Mouse (Mus musculus) E14TG2a.4 (cell line): Measurements from ENCODE around the gene Birc6.
A peak's percentile ranks its signal among the peaks of the same experiment; 100 is the strongest.
"Not testable (repeated sequence)": the region's sequence is repeated elsewhere in the genome, so short reads cannot be mapped to it uniquely, and the experiment has no call there.

Experiments
- H3K27me3 ChIP-seq: 2 replicates; pipeline ENCODE4 v1.6.1; 2014; ENCODE audit warnings: low read length, control low read depth; ENCODE audit not compliant: insufficient read depth
- H3K36me3 ChIP-seq: 2 replicates; pipeline ENCODE4 v1.6.1; 2014; ENCODE audit warnings: low read length, control low read depth; ENCODE audit not compliant: insufficient read depth
- H3K4me1 ChIP-seq: replicated peaks from 2 replicates; pipeline ENCODE4 v1.6.1; 2014; ENCODE audit warnings: low read depth, low read length, control low read depth
- H3K4me3 ChIP-seq: replicated peaks from 2 replicates; pipeline ENCODE4 v1.5.1; 2014; ENCODE audit warnings: mild to moderate bottlenecking, low read length
- H3K9me3 ChIP-seq: 2 replicates; pipeline ENCODE4 v1.6.1; 2014; ENCODE audit warnings: low read length, control low read depth
- CTCF ChIP-seq: conservative IDR thresholded peaks from 2 replicates; pipeline ENCODE4 v1.5.1; 2014; ENCODE audit warnings: low read length
- NANOG ChIP-seq: IDR thresholded peaks from 2 replicates; pipeline ENCODE4 v1.6.1; 2014; ENCODE audit warnings: borderline replicate concordance, low read length, mixed read lengths
- POU5F1 ChIP-seq: IDR thresholded peaks from 2 replicates; pipeline ENCODE4 v1.6.1; 2014; ENCODE audit warnings: low read length, borderline replicate concordance

Gene Birc6

DNA sequence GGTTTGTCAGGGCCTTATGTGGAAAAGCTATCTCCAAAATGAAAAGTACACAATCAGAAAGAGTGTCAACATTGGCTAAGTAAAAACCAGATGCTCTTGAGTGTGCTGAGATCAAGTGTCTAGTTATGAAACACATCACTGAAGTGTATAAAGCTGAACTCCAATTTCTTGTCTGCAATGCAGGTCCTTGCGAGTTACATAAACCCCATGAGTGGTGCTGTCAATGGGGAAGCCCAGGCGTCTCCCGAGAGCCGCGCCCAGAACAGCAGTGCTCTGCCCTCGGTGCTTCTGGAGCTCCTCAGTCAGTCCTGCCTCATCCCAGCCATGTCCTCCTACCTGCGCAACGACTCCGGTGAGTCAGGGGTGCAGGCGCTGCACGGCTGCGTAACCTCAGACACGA lies 141.9 kb downstream of the Birc6 start:
- no peak overlapping the region for H3K4me3 ChIP-seq
- no peaks in the 10 kb centered on the region for H3K27me3 ChIP-seq
- TF ChIP-seq CTCF (no peak), POU5F1 (no peak), NANOG (no peak)
- no peaks in the 10 kb centered on the region for H3K4me1 ChIP-seq
- H3K36me3 ChIP-seq = peaks cover 80% of the 10 kb centered on the region
- no peaks in the 10 kb centered on the region for H3K9me3 ChIP-seq

GRCm38 (mm10) chr17:74672446-74672845 lies 144.4 kb downstream of the Birc6 start:
- no peaks in the 10 kb centered on the region for H3K9me3 ChIP-seq
- H3K4me3 ChIP-seq = no peak overlapping the region
- H3K4me1 ChIP-seq = no peaks in the 10 kb centered on the region
- TF ChIP-seq POU5F1 (no peak), NANOG (no peak), CTCF (no peak)
- H3K27me3 ChIP-seq = no peaks in the 10 kb centered on the region
- H3K36me3 ChIP-seq = peaks cover 77% of the 10 kb centered on the region

- H3K4me1 ChIP-seq = no peaks in the 10 kb centered on the region
- no peaks in the 10 kb centered on the region for H3K9me3 ChIP-seq
- no peak overlapping the region for H3K4me3 ChIP-seq
- no peak for TF ChIP-seq NANOG
- peak; percentile 65 for TF ChIP-seq CTCF
- H3K27me3 ChIP-seq = no peaks in the 10 kb centered on the region
- peaks cover 79% of the 10 kb centered on the region for H3K36me3 ChIP-seq
Observed at GRCm38 (mm10) chr17:74673251-74673650, 145.2 kb downstream of the Birc6 start.

DNA sequence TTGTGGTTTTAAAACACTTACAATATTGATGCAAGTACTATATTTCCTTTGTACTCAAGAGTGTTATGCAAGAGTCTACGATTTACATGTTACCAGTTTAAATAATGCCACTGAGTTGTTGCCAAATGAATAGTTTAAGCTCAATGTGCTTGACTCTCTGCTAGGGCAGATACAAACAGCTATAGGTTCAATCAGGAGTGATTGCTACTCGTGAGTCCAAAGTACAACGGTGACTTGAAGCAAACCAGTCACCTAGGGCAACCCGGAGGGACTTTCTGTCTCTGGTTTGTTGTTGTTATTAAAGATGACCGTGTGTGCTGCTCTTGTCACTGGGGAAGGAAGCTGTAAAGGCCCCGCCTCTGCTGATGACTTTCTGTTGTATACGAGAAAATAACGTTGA lies 150.0 kb downstream of the Birc6 start:
- Histone ChIP-seq H3K4me3 (no peak overlapping the region), H3K36me3 (peaks cover 61% of the 10 kb centered on the region), H3K4me1 (no peaks in the 10 kb centered on the region), H3K9me3 (no peaks in the 10 kb centered on the region), H3K27me3 (no peaks in the 10 kb centered on the region)
- no peak for TF ChIP-seq CTCF
- no peak for TF ChIP-seq NANOG
- TF ChIP-seq POU5F1 = no peak

DNA sequence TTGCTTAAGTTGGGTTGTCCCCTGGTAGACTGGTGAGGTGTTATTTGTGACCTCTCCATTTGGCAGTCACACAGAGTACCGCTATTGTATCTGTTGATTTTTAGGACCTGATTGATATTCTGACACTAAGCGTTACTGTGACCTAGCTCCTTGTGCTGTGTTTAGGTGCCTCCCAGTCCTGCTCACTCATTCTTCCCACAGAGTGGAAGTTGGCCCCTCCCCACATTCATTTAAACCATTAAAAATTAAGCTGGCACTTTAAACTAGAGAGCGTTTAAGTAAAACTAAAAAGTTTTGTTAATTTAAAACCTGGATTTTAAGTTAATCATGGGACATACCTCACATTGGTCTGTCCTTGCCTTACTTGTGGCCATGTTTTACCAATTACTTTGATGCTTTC lies 156.8 kb downstream of the Birc6 start:
- TF ChIP-seq CTCF = no peak
- TF ChIP-seq NANOG = no peak
- TF ChIP-seq POU5F1 = no peak
- Histone ChIP-seq H3K4me3 (no peak overlapping the region), H3K9me3 (no peaks in the 10 kb centered on the region)

DNA sequence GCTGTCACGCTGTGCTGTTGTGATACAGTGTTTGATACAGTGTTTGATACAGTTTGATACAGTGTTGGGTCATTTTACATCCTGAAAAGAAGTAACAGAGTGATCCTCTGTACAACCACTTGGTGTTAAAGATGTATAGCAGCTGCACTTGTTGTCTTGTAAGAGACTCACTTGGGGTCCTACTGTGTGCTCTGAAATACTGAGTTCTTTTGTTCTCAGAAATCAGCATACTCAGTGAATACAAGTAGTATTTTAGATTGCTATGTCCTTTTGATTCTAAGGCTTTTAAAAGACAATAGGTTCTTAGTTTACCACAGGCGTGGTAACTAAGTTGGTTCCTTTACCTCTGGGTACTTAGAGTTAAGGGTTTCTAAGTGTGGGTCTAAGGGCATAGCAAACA lies 160.5 kb downstream of the Birc6 start:
- Histone ChIP-seq H3K36me3 (peaks cover 44% of the 10 kb centered on the region), H3K4me1 (peaks cover 17% of the 10 kb centered on the region), H3K4me3 (no peak overlapping the region), H3K9me3 (no peaks in the 10 kb centered on the region), H3K27me3 (no peaks in the 10 kb centered on the region)
- TF ChIP-seq NANOG (peak; percentile 82), CTCF (no peak)

More for the DNA sequence above, 156.8 kb downstream of the Birc6 start:
- Histone ChIP-seq H3K36me3 (peaks cover 25% of the 10 kb centered on the region), H3K4me1 (peaks cover 17% of the 10 kb centered on the region), H3K27me3 (no peaks in the 10 kb centered on the region)

DNA sequence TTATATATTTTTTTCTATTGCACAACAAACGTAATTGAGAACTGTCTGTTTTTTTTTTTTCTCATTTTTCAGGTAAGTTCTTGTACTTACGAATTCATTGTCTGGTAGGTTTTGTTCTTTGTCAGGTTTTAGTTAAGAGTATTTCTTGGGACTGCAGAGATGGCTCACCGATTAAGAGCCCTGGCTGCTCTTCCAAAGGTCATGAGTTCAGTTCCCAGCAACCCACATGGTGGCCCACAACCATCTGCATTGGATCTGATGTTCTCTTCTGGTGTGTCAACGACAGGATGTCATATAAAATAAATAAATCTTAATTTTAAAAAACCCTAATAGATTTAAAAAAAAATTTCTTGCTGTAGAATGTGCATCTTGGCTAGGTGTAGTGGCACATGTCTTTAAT lies 161.3 kb downstream of the Birc6 start:
- TF ChIP-seq CTCF (no peak), NANOG (no peak), POU5F1 (no peak)
- Histone ChIP-seq H3K9me3 (no peaks in the 10 kb centered on the region), H3K4me1 (peaks cover 17% of the 10 kb centered on the region), H3K36me3 (peaks cover 42% of the 10 kb centered on the region), H3K4me3 (no peak overlapping the region), H3K27me3 (no peaks in the 10 kb centered on the region)

DNA sequence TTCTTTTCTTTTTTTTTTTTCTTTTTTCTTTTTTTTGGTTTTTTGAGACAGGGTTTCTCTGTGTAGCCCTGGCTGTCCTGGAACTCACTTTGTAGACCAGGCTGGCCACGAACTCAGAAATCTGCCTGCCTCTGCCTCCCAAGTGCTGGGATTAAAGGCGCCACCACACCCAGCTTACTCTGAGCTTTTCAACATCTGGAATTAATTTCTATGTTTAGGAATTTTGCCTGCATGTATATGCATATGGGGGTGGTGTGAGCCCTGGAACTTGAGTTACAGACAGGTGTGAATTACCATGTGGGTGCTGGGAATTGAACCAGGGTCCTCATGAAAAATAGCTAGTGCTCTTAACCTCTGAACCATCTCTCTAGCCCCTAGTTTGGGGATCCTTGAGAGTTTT lies 173.6 kb downstream of the Birc6 start:
- not testable (repeated sequence) for H3K9me3 ChIP-seq, H3K4me3 ChIP-seq, H3K4me1 ChIP-seq, H3K27me3 ChIP-seq
- H3K36me3 ChIP-seq = peaks cover 68% of the 10 kb centered on the region

DNA sequence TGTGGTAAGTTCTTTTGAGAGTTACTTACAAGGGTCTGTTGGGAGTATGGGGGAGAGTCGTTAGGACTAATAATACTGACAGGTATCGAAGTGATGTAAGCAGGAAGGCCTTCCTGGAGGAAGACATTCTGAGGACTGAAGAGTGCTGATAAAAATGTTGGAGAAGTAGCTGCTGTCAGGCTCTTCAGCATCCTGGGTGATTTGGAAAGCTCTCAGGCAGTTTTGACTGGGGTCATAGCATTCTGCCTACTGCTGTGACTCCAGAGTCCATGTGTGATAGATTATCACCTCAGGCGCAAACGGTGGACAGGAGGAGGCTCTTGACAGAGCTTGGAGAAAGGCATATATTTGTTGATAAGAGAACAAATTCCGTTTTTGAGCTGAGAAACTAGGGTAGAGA lies 177.4 kb downstream of the Birc6 start:
- H3K4me3 ChIP-seq = no peak overlapping the region
- H3K9me3 ChIP-seq = no peaks in the 10 kb centered on the region
- H3K4me1 ChIP-seq = no peaks in the 10 kb centered on the region
- TF ChIP-seq POU5F1 (no peak), CTCF (no peak), NANOG (no peak)
- peaks cover 30% of the 10 kb centered on the region for H3K36me3 ChIP-seq
- no peaks in the 10 kb centered on the region for H3K27me3 ChIP-seq

DNA sequence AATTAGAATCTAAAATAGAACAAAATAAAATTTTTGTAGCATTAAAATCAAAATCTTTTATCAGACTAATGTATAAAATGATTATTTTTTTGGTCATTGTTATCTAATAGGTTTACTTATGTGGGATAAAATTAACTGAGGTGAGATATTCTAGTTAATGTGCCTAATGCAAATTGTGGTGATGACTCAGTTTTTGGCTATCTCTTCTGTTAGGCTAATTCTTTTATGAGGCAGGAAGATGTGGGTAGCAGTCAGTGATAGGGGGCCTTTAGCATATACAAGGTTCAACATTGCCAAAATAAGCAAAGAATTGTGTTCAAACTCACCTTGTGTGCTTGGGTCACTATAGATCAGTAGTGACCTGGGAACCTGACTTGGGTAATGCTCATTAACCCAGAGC lies 178.5 kb downstream of the Birc6 start:
- Histone ChIP-seq H3K9me3 (no peaks in the 10 kb centered on the region), H3K27me3 (no peaks in the 10 kb centered on the region), H3K36me3 (peaks cover 21% of the 10 kb centered on the region), H3K4me1 (no peaks in the 10 kb centered on the region), H3K4me3 (no peak overlapping the region)
- no peak for TF ChIP-seq NANOG
- TF ChIP-seq POU5F1 = no peak
- TF ChIP-seq CTCF = no peak
